Mouse (Mus musculus): ENCODE measurements around the gene Erich2.

DNA sequence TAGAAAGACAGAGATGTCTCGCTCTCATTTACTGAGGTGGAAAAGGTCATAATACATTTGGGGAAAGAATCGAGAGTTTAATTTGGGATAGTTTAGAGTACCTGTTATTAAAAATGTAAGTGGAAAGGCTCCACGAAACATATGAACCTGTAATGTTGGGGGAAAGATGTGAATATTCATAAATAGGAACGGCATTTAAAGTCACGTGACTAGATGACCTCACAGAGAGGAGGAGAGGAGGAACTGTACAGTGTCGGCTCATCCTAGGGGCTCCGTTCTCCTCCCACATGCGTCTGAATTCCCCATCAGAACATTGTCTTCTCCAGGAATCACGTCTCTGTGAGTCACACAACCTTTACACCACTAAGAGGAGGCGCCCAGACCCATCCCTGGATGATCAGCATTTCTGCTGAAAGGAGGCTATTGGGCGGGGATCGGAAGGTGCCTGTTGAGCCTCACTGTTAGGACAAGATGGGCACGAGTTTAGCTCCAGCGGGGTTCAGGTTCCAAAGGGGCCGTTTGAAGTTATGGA lies 43.5 kb downstream of the Erich2 start:
- TF ChIP-seq CTCF (IDR thresholded peaks at IDR 0.05; ENCODE audit: low read depth, low read length) (no peak), POLR2A (IDR thresholded peaks at IDR 0.05; ENCODE audit: extremely low read depth, insufficient read depth, low read length) (no peak)
